Mouse (Mus musculus) right cerebral cortex, postnatal 4 days (tissue): ENCODE results near the gene Lin37.

Experiments
- DNase-seq: peaks from one replicate; pipeline ENCODE4 v3.0.0-alpha.2; 2022

The Lin37 gene

DNA sequence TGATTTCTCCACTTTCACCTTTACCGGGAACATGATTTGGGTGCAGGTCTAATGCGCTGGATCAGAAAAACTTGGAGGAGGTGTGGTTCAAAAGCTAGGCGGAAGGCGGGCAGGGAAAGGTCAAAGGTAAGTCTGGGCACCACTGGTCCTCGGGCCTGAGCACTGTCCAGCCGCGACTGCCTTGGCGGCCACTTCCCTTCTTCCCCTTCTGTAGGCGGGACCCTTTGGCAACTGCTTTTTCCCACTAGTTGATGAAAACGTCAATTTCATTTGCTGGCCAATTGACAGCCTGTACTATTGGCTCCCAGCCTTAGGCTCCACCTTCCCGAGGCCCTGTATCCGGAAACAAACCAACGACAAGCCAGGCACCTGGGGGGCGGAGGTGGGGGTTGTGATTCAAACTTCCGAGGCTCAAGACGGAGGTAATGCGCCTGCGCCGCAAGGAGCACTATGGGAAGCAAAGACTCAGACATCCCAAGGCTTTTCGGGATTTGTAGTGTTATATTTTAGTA is at the start of gene Lin37:
Gene Lin37 (minus strand): TSS at position 396 of the 512 bp plus-strand sequence.
- DNase-seq, result peak; percentile 91

DNA sequence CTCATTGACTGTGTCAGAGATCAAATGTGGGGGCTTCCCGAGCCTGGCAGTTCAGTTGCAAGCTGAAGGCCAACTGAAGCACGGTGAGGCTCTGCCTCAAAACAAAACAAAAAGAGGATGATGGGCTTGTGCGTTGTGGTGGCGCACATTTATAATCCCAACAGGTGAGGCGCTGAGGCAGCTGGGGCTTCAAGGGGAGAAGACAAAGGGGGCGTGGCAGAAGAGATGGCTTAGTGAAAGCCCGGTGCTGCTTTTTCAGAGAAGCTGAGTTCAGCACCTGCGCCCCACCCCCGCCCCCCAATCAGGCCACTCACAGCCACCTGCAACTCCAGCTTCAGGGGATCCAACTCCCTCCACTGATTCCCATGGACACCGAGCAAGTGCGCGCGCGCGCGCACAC is 48.8 kb upstream of the Lin37 start:
- no peak for DNase-seq

DNA sequence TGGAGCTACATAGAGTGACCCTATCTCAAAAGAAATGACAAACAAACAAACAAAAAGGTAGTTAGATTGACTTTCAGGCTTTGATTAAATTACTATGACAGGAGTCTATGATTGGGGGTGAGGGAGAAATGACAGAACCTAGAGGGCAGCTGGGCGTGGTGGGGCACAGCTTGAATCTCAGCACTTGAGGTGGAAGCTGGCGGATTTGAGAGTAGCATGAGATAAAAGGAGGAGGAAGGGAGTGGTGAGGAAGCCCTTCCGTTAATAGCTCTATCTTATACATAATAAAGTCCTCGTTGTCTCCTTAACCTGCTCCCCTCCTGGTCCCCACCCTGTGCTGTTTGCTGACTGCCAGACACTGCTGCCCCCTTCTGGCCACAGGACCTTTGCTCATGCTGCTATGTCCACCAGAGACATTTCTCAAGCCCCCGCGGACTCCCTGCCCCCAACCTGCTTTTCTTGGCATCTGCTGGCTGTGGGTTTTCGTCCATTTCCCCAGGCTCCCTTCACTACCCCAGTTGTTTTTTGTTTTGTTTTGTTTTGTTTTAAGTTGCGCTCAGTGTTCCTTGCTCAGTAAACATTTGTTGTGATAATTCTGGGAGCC is 48.2 kb upstream of the Lin37 start:
- no peak for DNase-seq

DNA sequence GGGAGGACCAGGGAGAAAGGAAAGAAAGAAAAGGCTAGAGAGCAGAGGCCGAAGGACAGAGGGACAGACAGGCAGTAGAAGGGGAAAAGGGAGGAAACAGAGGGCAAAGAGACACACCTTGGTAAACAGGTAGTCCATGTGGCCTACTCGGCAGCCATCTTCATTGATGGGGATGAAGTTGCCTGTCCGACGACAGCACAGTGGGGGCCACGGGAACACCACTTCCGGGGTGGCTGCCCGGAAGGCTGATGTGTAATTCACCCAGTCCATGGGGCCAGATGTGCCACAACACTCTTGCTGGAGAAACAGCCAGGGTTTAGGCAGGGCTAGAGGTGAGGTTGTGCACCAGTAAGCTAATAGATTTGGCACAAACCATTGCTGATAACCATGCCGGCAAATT is 45.3 kb upstream of the Lin37 start:
- DNase-seq, result no peak

DNA sequence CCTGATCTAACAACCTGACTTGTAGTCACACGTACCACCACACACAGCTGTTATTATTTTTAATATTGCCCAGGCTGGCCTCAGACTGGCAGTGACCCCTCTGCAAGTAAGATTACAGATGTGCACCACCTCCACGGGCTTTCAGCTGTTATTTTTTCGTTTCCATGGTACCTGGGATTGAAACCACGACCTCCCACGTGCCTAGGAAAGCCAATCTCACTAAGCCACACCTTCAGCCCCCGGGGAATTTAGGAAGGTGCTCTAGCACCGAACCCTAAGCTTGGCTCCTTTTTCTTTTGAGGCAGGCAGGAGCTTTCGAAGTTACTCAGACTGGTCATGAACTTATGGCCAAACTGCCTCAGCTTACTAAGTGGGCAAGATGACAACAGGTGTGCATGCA is 44.8 kb upstream of the Lin37 start:
- no peak for DNase-seq

DNA sequence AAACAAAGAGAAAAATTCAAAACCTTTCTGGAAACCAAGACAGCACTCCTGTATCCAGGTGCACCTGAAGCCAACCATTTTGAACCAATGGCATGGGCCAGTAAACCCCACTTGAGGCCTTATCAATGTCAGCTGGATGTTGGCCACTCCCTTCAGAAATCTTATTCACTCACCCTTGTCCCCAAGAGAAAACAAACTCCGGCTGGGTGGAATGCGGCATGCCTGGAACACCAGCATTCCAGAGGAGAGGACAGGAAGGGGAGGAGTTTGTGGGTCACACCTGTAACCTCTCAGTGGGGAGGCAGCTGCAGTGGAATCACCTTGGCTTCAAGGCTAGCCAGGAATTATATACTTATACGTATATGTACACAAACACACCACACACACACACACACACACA is 42.9 kb upstream of the Lin37 start:
- DNase-seq, result no peak

DNA sequence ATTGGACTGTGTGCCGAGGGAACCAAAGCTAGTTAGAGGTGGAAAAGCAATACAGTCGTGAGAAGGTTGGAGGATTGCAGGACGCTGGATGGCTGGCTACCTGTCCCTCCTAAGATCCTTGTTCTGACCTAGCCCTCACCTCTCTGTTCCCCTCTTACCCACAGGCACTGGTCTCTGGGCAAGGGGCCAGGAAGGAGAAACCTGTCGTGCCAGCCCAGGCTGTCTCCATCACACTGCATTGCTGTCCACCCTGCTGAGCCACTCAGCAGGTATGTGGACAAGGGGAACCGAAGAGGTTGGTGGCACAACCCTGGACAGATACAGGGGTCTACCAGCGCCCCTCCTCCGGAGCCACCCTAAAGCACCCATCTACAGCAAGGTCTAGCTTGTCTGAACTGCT is 41.0 kb upstream of the Lin37 start:
- DNase-seq, result no peak

DNA sequence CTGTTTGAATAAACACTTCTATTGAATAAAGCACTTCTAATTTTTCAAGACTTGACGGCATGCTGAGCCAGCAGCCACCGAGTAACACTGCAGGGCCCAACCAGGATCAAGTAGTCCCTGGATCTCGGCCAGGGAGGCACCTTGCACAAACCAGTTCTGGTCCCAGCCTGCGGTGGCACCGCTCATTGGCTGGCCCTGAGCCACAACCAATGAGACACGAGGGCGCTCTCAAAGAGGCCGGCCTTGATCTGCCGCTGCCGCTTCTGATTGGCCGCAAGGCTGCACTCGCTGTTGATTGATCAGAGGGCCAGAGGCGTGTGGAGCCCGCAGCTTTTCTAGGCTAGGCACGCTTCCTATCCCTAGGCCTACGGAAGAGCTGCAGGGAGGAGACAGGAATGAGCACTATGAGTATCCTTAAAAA is 40.3 kb upstream of the Lin37 start:
- DNase-seq, result peak; percentile 88

DNA sequence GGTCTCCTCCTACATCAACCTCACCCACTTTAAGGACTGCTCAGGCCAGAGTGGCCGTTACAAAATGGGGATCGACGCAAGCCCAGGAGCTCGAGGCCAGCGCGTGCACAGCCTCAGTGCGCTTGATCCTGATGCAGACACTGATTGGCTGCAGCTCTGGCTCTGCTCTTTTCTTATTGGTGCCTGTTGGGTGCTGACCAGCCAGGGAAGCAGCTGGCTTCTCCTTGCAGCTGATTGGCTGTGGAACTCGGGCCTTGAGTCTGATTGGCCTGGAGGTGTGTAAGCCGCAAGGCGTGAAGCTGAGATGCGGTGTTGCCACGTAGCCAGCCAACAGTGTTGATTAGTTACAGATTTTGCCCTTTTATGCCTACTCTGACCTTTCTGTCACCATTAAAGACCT is 39.1 kb upstream of the Lin37 start, which contains the start of gene Zbtb32:
Gene Zbtb32 (minus strand): TSS at position 124 of the 400 bp plus-strand sequence.
- DNase-seq, result no peak

DNA sequence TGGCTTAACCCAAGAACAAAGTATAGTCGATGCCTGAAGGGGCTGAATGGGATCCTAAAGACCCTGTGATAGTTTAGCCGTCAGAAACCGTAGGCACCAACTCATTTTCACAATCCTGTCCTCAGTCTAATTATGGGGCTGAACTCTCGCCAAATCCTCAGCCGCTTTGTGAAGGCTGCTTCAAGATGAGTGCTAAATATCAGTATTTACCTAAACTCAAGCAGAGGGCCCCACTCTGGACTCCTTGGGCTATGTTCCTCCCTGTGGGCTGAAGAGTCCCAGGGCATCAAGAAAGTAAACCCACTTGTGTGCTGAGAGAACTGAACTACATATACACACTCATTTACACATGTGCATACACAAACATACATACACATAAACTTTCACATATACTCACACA is 37.2 kb upstream of the Lin37 start:
- DNase-seq, result no peak

DNA sequence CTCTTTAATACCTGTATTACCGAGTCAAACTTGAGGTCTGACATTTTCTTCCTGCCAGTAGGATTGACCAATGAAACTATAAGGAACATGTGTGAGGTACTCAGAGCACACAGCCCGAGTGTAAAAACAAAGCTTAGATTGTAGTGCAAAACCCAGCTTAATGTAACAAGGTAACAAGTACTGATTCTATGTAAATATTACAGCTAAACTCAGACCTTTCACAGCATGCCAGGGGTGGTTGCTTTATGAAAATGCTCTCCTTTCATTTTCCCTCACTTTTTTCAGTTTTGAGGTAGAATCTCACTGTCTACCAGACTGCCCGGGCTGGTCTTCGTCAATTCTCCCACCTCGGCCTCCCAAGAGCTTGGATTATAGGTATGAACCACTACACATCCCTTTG is 36.5 kb upstream of the Lin37 start:
- DNase-seq, result no peak

DNA sequence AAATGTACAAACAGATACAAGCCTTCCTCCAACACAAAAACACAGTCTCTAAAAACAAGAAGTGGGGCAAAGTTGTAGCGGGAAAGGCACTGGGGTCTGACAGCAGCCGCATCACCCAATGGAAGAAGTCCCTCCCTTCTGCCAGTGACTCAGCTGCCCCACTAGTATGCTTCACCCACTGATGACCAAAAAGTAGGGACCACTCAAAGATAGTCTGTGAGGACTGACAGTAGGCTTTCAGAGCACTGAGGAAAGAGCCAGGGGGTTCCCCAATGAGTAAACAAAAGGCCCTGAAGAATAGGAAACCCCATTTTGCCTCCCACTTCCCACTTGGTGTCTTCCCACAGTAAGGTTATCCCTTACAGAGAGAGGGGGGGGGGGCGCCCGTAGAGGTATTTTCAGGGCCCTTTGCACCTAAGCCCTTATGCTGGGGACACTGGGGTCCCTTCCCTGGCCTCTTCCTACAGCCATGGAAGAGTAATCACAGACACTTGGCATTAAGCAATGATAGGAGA is 34.9 kb upstream of the Lin37 start:
- DNase-seq, result no peak

DNA sequence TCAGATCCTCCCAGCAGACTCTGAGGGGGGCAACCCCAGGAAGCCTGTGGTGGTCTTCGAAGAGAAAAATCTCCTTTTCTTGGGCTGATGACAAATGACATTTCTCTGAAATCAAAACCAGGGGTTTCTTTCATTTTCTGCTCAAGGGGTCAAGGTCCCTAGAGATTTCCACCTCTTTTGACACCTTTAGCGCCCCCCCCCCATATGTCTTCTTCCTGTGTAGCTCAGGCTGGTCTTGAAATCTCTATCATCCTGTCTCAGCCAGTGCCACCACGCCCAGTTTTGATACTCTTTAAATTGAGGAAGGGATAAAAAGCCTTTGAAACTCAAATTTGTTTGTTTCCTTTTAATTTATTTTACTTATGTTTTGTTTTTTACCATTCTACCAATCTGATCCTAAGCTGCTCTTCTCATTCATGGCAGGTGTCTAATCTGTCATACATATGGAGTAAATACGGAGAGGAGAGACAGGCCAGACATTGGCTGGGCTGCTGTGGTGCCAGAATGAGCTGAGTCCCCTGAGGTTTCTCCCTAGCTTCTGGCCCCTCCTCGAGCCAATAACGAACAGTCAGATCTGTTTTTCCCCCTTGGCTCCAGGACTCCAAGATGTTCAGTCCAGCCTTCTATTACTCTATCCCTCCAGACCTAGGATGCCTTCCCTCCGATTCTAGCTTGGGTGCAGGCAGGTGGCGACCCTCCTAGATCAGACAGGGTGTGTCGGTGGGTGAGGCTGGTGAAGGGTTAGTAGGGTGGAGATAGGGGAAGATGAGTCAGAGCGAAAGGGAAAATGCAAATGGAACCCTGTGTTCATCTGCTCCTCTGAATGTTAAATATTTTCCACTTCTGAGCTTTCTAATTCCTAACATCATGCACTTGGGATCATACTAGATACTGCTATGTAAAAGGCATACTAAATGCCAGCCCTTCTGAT is 34.2 kb upstream of the Lin37 start:
- no peak for DNase-seq

DNA sequence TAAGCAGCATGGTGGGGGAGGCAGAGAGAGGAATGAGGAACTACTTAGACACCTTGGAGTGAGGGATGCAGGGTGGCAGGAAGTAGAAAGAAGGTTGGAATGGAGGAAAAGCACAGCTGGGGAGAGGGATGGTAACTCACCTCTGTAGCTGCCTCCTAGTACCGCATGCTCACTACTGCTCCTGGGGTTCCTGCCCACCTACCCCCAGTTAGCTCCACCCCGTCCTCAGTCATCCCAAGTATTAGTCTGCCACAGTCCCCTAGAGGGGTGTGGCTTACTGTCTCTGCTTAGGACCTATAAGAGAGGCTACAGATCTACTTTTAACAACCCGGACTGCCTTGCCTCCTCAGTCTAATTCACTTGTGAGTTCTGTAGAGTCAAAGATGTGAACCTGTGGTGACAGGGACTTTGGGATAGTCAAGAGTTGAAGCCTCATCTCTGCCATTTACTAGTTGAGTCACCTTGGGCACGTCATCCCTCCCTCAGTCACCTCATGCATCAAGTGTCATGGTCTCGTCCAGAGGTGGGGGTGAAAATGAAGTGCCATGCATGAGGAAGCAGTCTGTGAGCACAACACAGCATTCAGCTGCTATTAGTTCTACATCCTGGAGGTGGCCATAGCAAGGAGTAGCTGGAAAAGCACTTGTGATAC is 33.3 kb upstream of the Lin37 start:
- DNase-seq, result no peak

DNA sequence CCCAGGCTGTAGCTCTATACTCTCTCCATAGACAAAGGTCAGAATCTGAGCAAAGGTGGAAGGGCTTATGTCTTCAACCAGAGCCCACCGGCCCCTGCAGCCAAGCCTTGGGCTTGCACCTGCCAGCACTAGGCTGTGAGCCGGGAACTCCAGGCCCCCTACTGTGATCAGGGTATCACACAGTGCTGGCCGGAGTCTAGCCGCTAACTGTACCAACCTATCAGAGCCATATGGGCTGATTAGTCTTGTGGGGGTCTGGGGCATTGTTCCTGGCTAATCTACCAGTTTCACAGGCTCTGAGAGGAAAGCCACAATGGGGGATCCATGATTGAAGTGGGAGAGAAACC is 31.9 kb upstream of the Lin37 start:
- DNase-seq, result no peak

DNA sequence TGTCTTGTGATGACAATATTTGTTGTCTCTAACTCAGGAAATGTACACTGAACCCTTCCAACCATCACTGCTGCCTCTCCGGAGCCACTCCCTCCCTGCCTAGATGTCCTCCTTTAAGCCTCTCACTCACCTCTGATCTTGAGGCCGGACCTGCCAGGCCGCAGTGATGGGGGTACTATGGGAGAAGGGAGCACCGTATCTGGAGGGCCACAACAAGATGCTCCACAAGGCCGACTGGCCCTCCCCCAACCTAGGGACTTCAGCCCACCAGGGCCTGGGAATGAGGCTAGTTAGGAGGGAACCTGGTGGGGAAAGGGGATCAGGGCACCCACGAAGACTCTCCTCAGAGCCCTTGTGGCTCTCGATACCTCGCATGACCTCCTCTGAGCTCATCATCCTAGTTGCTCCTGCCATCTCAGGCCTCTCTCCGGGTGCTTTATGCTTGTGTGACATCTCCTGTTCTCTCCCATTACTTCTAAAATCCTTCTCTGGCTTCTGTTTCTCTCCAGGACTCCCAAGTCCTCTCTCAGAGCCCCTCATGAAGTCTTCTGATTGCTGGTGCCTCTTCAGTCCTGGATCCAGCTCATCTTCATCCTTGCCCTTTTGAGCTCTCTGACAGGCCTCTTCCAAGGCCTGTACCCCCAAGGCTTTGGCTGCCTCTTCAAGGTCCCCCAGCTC is 31.4 kb upstream of the Lin37 start:
- no peak for DNase-seq

DNA sequence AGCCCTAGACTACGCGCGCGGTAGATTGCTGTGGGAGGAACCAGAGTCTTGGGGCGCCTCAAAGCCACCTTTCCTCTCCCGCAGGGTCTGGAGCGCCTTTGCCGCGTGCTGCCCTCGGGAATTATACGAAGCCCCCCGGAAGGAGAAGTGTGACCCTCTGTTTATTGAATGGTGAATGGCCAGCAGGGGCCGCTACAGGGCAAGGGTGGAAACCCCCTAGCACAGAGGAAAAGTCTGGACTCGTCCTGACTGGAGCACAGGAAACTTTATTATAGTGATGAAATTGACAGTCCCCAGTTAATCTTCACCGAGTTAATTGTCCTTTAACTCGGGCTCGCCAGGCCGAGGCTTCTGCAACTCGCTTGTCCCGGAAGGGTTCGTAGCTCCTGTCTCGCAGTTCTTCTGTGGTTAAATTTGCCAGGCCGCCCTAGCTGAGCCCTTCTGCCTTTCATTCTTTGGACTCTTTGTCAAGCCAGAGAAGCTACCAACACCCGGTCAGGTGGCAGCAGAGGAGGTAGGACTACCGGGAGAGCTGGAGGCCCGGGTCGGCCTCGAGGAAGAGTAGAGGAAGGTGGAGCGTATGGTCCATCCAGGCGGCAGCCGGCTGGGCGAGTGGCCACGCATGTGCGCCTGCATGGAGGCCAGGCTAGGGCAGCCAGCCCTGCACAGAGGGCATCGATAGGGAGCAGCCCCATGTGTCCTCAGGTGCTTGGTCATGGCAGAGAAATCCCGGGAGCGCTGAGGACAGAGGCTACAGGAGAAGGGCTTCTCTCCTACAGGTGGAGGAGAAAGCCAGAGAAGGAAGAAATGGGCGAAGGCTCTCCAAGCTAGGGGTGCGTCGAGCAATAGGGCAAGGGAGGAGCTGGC is 30.0 kb upstream of the Lin37 start:
- DNase-seq, result peak; percentile 96

DNA sequence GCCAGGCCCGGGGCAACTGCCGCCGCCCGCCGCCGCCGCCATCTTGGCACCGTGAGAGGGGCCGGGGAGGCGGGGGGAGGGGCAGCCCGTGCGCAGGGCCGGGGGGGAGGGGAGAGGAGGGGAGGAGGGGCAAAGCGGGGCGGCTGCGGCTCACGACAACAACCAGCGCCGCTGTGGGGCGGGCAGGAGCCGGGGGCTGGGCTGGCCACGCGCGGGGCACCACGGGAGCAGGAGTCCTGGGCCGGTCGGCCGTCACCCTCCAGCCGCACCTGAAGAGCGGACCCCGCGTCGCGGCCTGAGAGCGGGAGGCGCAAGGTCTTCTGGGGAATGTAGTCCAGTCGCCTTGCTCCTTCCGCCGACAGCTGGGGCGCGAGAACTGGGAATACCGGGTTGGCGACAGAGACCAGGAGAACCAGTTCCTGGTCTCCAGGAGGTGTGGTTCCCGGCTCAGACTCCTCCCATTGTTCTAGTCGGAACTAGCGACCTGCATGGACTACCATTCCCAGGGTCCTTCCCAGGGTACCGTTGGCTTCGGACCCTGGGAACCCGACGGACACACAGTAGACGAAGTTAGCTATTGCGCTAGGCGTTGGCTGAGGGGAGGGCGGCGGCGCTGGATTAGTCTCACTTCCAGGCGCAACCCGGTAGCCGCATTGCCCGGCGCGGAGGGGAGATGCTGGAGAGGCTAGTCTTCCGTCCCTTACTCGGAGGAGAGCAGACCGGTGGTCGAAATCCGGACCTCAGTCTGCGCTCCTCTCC is 29.2 kb upstream of the Lin37 start, which contains the start of gene Kmt2b:
Gene Kmt2b (minus strand): TSS at position 51 of the 759 bp plus-strand sequence.
- DNase-seq, result peak; percentile 91

DNA sequence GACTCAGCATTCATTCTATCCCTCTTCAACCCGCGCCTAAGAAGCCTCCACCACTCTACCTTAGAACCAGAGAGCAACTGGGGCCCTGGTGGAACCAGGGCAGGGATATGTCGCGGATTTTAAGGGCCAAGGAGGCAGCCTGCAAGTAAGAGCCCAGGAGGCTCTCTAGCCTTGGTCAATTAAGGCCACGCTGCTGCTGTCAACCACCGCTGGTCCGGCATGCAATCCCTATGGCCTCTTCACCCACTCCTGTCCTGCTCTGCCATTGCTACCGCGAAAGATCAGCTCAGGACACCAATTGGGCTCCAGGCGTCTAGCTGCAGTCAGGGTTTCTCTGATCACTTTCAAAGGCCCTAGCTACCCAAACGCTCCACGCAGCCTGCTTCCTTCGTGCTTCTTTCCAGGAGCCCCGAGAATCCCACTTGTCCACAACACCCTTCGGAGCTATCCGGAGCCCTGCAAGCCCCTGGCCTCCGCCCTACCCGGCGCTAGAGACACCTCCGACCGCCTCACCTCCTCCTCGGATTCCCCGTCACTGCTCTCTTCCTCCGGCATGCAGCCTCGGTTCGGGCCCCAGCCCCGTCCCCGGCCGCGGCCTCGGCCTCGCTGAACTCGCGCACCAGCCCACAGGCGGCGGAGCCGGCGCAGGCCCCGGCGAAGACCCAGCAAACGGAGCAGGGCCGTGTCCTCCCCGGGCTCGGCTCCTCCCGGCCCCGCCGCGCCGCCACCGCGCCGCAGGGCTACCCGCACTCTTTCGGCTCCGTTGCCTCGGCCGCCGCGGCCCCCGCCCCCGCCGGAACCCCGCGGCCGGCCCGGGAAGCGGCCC is 28.4 kb upstream of the Lin37 start:
- DNase-seq, result peak; percentile 55

DNA sequence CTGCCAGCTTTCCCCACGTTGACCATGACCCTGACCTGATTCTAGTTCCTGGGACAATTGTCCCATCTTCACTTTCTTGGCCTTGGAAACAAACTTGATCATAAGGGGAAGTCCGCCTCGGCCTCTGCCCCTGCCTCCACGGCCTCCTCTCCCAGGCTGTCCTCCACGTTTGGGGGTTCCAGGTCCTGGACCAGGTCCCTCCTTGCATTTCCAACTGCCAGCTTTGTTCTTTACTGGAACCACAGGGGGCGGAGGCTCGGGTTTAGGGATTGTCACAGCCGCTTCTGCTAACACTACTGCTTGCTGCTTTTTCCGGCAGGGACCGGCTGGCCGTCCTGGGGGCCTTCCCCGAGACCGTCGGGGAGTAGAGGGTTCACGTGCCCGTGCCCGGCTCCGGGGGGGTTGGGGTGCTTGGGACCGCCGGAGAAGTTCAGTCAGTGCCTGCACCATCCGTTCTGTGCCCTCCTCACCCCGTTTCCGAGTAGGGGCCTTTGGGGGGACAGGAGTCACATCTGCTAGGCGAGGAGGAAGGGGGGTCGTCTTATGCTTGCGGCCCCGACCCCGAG is 26.9 kb upstream of the Lin37 start:
- DNase-seq, result no peak
